Mouse (Mus musculus) small intestine, adult 2 months (tissue): ENCODE data around the gene Gp9.

Experiments
- CTCF ChIP-seq: fragments of 200-500 bp; IDR thresholded peaks from 2 replicates; pipeline ENCODE4 v1.5.1; 2012; ENCODE audit warnings: low read depth, mild to moderate bottlenecking, control low read depth, inconsistent platforms, low read length, moderate library complexity, mixed read lengths; ENCODE audit not compliant: insufficient replicate concordance, insufficient read length; ENCODE audit errors: extremely low read depth
- POLR2A ChIP-seq: fragments of 200-500 bp; IDR thresholded peaks from 2 replicates; pipeline ENCODE4 v1.6.1; 2012; ENCODE audit warnings: low read depth, mild to moderate bottlenecking, control low read depth, inconsistent platforms, low read length, moderate library complexity

DNA sequence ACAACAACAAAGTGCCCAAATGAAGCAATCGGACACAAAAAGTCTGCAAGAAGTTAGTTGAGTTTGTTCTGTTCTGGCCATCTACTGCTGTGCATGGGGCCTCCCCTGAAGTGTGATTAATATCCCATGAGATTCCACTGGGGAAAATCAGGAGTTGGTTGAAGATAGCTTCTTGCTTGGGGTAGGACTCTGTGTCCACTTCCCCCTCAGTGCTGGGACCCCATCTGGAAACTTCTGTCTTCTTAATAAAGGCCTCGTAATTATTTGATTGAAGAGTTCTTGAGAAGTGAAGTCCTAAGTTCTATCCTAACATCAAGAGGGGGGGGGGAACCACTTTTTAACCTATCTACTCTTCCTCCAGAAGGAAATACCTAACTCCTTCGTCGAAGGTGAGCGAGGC, 15.7 kb upstream of the Gp9 start:
- no peak for TF ChIP-seq POLR2A
- TF ChIP-seq CTCF, result no peak
